Mouse (Mus musculus) adrenal gland, postnatal 10 days (tissue): ENCODE results near the gene 1700113H08Rik. TPM values are rescaled to one million over a fixed set of nuclear protein-coding genes. Genes with fewer than 3 reads are reported as not detected.
A peak's percentile ranks its signal among the peaks of the same experiment; 100 is the strongest.

ENCODE experiments used
- DNase-seq: peaks from one replicate; pipeline ENCODE4 v3.0.0; 2021; ENCODE audit warnings: mixed read lengths
- total RNA-seq, 2 experiments: library from RNA; stranded (reverse); gene quantifications; 2 replicates each; pipeline ENCODE4 v1.2.3; 2021

Gene 1700113H08Rik
- total RNA-seq, 2 experiments from 2014 or later = 0.36 to 0.42 TPM

- DNase-seq = no peak
These were observed 1.6 kb downstream of the 1700113H08Rik start for GRCm38 (mm10) chr10:87059447-87059846.

GRCm38 (mm10) chr10:87084236-87084635, 26.4 kb downstream of the 1700113H08Rik start:
- no peak for DNase-seq

- DNase-seq = no peak
These were observed 29.8 kb downstream of the 1700113H08Rik start for GRCm38 (mm10) chr10:87087646-87088045.

- DNase-seq = peak; percentile 40
These were observed 36.4 kb downstream of the 1700113H08Rik start for GRCm38 (mm10) chr10:87094249-87094648.

- no peak for DNase-seq
These were observed 40.9 kb downstream of the 1700113H08Rik start for GRCm38 (mm10) chr10:87098722-87099121.

- DNase-seq = no peak
These were observed 42.8 kb downstream of the 1700113H08Rik start for GRCm38 (mm10) chr10:87100668-87101067.

- DNase-seq = no peak
These were observed 43.6 kb downstream of the 1700113H08Rik start for GRCm38 (mm10) chr10:87101265-87101950.

- no peak for DNase-seq
These were observed 44.1 kb downstream of the 1700113H08Rik start for GRCm38 (mm10) chr10:87101951-87102320.

GRCm38 (mm10) chr10:87102455-87102854, 44.6 kb downstream of the 1700113H08Rik start:
- DNase-seq = no peak

GRCm38 (mm10) chr10:87103286-87103685, 45.4 kb downstream of the 1700113H08Rik start:
- no peak for DNase-seq

- no peak for DNase-seq
These were observed 49.9 kb downstream of the 1700113H08Rik start for GRCm38 (mm10) chr10:87107565-87108297.

GRCm38 (mm10) chr10:87108333-87108732, 50.5 kb downstream of the 1700113H08Rik start:
- DNase-seq = no peak

GRCm38 (mm10) chr10:87109038-87109771, 51.4 kb downstream of the 1700113H08Rik start:
- no peak for DNase-seq

GRCm38 (mm10) chr10:87110909-87111308, 53.1 kb downstream of the 1700113H08Rik start:
- no peak for DNase-seq

GRCm38 (mm10) chr10:87125094-87125493, 67.2 kb downstream of the 1700113H08Rik start:
- no peak for DNase-seq

- no peak for DNase-seq
These were observed 68.5 kb downstream of the 1700113H08Rik start for GRCm38 (mm10) chr10:87126186-87126824.

GRCm38 (mm10) chr10:87151050-87151449, 93.2 kb downstream of the 1700113H08Rik start:
- no peak for DNase-seq

GRCm38 (mm10) chr10:87153731-87154505, 96.1 kb downstream of the 1700113H08Rik start:
- DNase-seq = no peak

GRCm38 (mm10) chr10:87159781-87160180, 101.9 kb downstream of the 1700113H08Rik start:
- DNase-seq = no peak

GRCm38 (mm10) chr10:87196123-87196756, 138.4 kb downstream of the 1700113H08Rik start:
- no peak for DNase-seq

GRCm38 (mm10) chr10:87198720-87199119, 140.9 kb downstream of the 1700113H08Rik start:
- no peak for DNase-seq
